Mouse (Mus musculus) Muller cell, postnatal 12 days (primary cell): Measurements from ENCODE around the gene Hspe1.
"Not testable (repeated sequence)": the region's sequence is repeated elsewhere in the genome, so short reads cannot be mapped to it uniquely, and the experiment has no call there.

Experiments used
- DNase-seq: peaks from one replicate; pipeline ENCODE4 v3.0.0-alpha.2; 2015; ENCODE audit errors: inconsistent ontology term

Gene Hspe1

GRCm38 (mm10) chr1:55085781-55086366 is 2.1 kb upstream of the Hspe1 start:
- DNase-seq: no peak

- DNase-seq: peak; percentile 25
Observed at GRCm38 (mm10) chr1:55086868-55087400, 998 bp upstream of the Hspe1 start.

DNA sequence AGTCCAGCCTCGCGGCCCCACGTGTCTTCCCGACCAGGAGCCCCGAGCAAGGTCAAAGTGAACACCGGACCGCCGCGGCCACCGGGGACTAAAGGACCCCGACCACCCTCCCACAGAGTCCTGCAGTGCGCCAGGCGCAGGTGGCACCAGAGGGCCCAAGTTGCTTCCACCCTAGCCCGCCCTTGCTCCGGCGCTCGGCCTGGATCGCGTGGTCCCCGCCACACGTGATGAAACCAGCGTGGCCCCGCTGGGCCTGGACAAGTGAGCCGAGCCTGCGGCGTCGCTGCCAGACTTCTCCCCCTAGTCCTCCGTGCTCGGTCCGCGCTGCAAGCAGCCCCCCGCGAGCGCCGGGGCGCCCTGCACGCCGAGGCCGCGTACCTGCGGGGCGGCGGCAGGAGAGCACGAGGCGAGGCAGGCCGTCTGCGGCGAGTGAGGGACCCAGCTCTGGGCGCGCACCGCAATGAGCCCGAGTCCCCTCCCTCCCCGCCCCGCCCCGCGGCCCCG is 479 bp upstream of the Hspe1 start:
- DNase-seq: no peak

GRCm38 (mm10) chr1:55088611-55089497 is 922 bp downstream of the Hspe1 start:
- peak; percentile 22 for DNase-seq

- no peak for DNase-seq
Observed at GRCm38 (mm10) chr1:55089498-55090064, 1.6 kb downstream of the Hspe1 start.

DNA sequence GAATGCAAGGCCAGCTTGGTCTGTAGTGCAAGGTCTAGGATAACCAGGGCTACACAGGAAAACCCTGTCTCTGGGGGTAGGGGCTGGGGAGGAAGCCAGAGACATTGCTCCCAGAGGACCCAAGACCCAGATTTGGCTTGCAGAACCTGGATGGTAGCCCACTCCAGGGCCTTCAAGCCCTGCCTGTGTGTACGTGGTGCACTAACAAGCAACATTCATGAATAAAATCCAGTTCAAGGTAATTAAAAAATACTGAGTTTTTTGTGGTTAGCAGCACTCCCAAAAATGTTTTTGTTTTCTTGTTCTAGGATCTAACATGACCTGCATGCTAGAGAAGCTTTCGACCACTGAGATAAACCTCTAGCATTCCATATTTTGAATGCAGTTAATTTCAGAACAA is 4.1 kb downstream of the Hspe1 start:
- DNase-seq: peak; percentile 66

GRCm38 (mm10) chr1:55092469-55092868 is 4.5 kb downstream of the Hspe1 start:
- no peak for DNase-seq

- no peak for DNase-seq
Observed at GRCm38 (mm10) chr1:55106919-55107585, 19.1 kb downstream of the Hspe1 start.

GRCm38 (mm10) chr1:55107644-55108043 is 19.7 kb downstream of the Hspe1 start:
- no peak for DNase-seq

DNA sequence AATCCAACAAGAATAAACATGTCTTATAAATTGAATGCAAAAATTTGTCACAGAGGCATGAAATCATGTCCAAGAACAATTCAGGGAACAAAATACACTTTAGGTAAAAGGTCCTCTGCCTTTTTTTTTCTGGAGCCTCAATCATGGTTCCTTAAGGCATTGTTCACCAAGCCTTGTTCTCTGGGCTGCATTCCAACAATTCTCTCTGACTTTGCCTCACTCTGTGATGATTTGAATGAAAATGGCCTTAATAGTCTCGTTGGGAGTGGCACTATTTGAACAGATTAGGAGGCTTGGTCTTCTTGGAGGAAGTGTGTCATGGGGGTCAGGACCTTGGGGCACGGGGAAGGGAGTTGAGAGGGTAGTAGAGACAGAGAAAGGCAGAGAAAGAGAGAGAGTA is 20.5 kb downstream of the Hspe1 start:
- DNase-seq: no peak

- no peak for DNase-seq
Observed at GRCm38 (mm10) chr1:55109066-55109766, 21.3 kb downstream of the Hspe1 start.

GRCm38 (mm10) chr1:55123046-55123445 is 35.1 kb downstream of the Hspe1 start:
- no peak for DNase-seq

DNA sequence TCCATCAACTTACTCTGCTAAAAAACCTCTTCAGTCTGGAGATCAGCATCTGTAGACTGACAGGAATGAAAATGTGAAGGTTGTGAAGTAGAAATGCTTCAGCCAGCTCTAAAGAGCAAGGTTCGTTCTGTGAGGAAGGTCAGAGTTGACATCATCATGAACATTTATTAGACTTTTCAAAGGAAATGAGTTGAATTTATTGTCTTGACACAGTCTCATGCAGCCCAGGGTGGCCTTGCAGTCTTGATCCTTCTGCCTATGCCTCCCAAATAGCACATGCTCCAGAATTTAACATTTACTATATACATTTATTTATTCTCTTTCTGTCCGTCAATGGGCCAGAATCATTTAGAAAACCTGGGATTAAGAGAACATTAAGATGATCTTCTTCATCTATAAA is 35.6 kb downstream of the Hspe1 start:
- no peak for DNase-seq

DNA sequence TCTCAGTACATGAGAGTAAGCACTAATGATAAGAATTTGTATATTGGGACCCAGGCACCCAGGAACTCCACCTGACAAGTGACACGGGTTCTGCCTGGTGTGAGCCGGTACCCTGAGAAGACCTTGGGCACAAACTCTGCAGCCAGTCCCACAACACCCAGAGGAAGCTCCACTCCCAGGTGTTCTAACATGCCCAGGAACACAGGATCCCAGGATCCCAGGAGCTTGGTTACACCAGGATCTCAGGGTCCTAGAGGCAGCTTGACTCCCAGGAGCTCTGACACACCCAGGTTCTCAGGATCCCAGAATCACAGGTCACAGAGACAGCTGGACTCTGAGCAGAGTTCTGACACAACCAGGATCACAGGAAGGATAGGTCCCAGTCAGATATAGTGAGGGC is 36.2 kb downstream of the Hspe1 start:
- not testable (repeated sequence) for DNase-seq

GRCm38 (mm10) chr1:55129716-55130115 is 41.8 kb downstream of the Hspe1 start:
- no peak for DNase-seq

GRCm38 (mm10) chr1:55130190-55130916 is 42.4 kb downstream of the Hspe1 start:
- DNase-seq: no peak

GRCm38 (mm10) chr1:55130943-55131401 is 43.0 kb downstream of the Hspe1 start, which contains the start of gene Mob4:
Gene Mob4 (plus strand): TSS chr1:55131231.
- peak; percentile 96 for DNase-seq

GRCm38 (mm10) chr1:55131424-55132014 is 43.6 kb downstream of the Hspe1 start:
- no peak for DNase-seq

GRCm38 (mm10) chr1:55132308-55132707 is 44.4 kb downstream of the Hspe1 start:
- no peak for DNase-seq

DNA sequence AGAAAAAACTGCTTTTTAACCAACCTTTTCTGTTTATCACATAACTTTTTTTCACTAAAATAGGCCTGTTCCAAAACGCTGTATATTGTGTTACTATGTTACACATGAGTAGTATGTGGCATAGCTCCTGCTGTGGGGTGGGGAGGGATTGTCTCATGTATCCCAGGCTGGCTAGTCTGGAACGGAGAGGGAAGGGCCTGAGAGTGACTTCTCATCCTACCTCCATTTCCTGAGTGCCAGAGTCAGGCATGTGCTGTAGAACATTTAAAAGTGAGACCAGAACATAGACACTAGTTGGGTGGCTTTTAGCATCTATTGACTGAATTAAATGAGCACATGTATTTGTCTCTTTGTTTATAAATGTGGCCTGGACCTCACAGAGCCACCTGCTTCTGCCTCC is 45.2 kb downstream of the Hspe1 start:
- DNase-seq: no peak
